Mouse (Mus musculus) bone marrow, adult 2 months (tissue): ENCODE data around the gene Tcf20. TPM values are rescaled to one million over a fixed set of nuclear protein-coding genes. Genes with fewer than 3 reads are reported as not detected.
A peak's percentile ranks its signal among the peaks of the same experiment; 100 is the strongest.

Experiments used
- H3K27ac ChIP-seq: fragments of 200-500 bp; 2 replicates; pipeline ENCODE4 v1.5.1; 2012; ENCODE audit warnings: low read depth, mild to moderate bottlenecking, control low read depth, inconsistent platforms, low read length; ENCODE audit not compliant: control insufficient read depth, poor library complexity, insufficient read depth
- H3K4me1 ChIP-seq: fragments of 200-500 bp; 2 replicates; pipeline ENCODE4 v1.6.1; 2011; ENCODE audit warnings: low read length; ENCODE audit not compliant: control insufficient read depth, insufficient read depth
- H3K4me3 ChIP-seq: fragments of 200-500 bp; replicated peaks from 2 replicates; pipeline ENCODE3; 2011; ENCODE audit warnings: mild to moderate bottlenecking, low read depth, low read length, control low read depth; ENCODE audit not compliant: control insufficient read depth
- CTCF ChIP-seq: fragments of 200-500 bp; IDR thresholded peaks from 2 replicates; pipeline ENCODE4 v1.5.1; 2011; ENCODE audit warnings: low read length, control low read depth; ENCODE audit not compliant: control insufficient read depth, insufficient read depth
- POLR2A ChIP-seq: fragments of 200-500 bp; IDR thresholded peaks from 2 replicates; pipeline ENCODE4 v1.6.1; 2011; ENCODE audit warnings: low read depth, mild to moderate bottlenecking, control low read depth, low read length, borderline replicate concordance; ENCODE audit not compliant: control insufficient read depth
- WGBS: fragments of 180-500 bp; shearing (Covaris S2); methylation state at CpG from one replicate; pipeline ENCODE4 v1.1.7; 2018; 5-methylcytosine and 5-hydroxymethylcytosine counted together
- polyA plus RNA-seq: library from polyadenylated mRNA; stranded (reverse); fragments of >200 nt; gene quantifications from 2 replicates; pipeline ENCODE4 v1.2.4, GENCODE M21; 2011; ENCODE audit warnings: low replicate concordance; ENCODE audit not compliant: missing spikeins, insufficient read depth, insufficient read length

Tcf20 gene
- polyA plus RNA-seq, 1 experiment: 26.4 TPM

DNA sequence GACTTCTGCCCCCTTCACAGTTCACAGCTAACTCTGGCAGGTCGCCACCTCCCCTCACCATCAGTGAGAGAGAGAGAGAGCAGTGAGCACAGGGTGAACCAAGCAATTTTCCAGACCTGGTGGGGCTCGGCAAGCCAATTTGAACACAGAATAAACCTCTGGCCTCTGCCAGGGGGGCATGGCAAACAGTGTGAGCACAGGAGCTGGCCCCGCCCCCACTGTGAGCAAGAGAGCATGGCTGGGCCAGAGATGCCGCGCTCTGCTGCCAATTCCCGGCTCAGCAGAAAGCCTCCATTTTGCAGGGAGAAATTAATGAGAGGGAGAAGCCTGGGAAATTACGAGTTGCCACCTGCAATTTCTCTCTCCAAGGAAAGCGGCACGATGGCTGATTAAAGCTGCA lies 58.1 kb downstream of the Tcf20 start:
- no peaks in the 10 kb centered on the region for H3K4me1 ChIP-seq

GRCm38 (mm10) chr15:82928844-82929243 lies 58.8 kb downstream of the Tcf20 start:
- no peaks in the 10 kb centered on the region for H3K4me1 ChIP-seq
- H3K27ac ChIP-seq: no peak overlapping the region
- H3K4me3 ChIP-seq: no peak overlapping the region
- TF ChIP-seq CTCF (no peak), POLR2A (no peak)
- WGBS: 34% methylated on average over 8 of the region's 8 CpGs

More for the DNA sequence above, 58.1 kb downstream of the Tcf20 start:
- Histone ChIP-seq H3K27ac (no peak overlapping the region; the same call in 1 of the 2 replicates), H3K4me3 (no peak overlapping the region)
- WGBS: 80% methylated on average over 9 of the region's 9 CpGs
- no peak for TF ChIP-seq POLR2A
- no peak for TF ChIP-seq CTCF

DNA sequence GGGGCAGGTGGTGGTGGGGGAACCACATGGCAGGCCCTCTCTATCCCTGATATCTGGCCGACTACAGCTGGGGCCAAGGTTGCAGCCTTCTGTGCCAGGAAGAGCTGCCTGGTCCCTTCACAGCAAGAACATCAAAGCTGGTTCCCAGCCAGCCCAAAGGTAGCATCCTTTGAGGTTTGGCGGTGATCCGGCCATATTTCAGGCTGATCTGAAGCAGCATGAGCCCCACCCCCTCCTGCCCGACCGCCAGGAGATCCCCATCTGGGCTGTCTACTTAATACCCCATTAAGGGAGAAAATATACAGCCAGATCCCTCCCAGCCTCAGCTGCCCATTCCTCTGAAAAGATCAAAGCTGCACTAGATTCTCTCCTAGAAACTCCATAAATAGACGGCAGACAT lies 59.6 kb downstream of the Tcf20 start:
- H3K27ac ChIP-seq: no peak overlapping the region
- no peaks in the 10 kb centered on the region for H3K4me1 ChIP-seq
- no peak overlapping the region for H3K4me3 ChIP-seq
- WGBS: 9% methylated on average over 6 of the region's 6 CpGs
- TF ChIP-seq POLR2A (no peak), CTCF (no peak)

DNA sequence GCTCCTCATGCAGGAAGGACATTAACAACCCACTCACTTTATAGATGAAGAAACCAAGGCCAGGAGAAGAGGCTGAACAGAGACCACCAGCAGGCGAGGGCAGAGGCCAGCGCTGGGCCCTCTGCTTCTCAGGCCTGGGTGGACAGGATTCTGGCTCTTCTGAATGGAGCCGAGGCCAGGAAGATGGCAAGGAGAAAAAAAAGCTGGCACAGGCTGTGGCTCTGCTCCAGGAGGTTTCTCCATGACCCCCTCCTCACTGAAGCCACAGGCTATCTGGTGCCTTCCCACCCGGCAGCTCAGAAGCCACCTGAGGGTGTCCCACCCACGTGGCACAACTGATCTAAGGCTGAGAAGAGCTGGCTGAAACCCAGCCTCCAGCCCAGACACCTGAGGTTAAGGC lies 60.6 kb downstream of the Tcf20 start:
- no peak overlapping the region for H3K27ac ChIP-seq
- no peak overlapping the region for H3K4me3 ChIP-seq
- H3K4me1 ChIP-seq: no peaks in the 10 kb centered on the region
- no peak for TF ChIP-seq POLR2A
- TF ChIP-seq CTCF: no peak
- WGBS: 71% methylated on average over 5 of the region's 5 CpGs

- TF ChIP-seq CTCF (no peak), POLR2A (no peak)
- Histone ChIP-seq H3K27ac (no peak overlapping the region), H3K4me1 (no peaks in the 10 kb centered on the region), H3K4me3 (no peak overlapping the region)
- 59% methylated on average over 11 of the region's 11 CpGs for WGBS
Observed at GRCm38 (mm10) chr15:82924679-82925425, 62.8 kb downstream of the Tcf20 start.

GRCm38 (mm10) chr15:82923531-82923930 lies 64.1 kb downstream of the Tcf20 start:
- TF ChIP-seq CTCF: no peak
- TF ChIP-seq POLR2A: no peak
- Histone ChIP-seq H3K27ac (no peak overlapping the region), H3K4me1 (no peaks in the 10 kb centered on the region), H3K4me3 (no peak overlapping the region)
- 69% methylated on average over 5 of the region's 5 CpGs for WGBS

GRCm38 (mm10) chr15:82922755-82923154 lies 64.9 kb downstream of the Tcf20 start:
- TF ChIP-seq POLR2A (no peak), CTCF (peak; percentile 44; the same call in 1 of the 2 replicates)
- Histone ChIP-seq H3K27ac (no peak overlapping the region), H3K4me3 (no peak overlapping the region), H3K4me1 (no peaks in the 10 kb centered on the region)
- 58% methylated on average over 4 of the region's 4 CpGs for WGBS

DNA sequence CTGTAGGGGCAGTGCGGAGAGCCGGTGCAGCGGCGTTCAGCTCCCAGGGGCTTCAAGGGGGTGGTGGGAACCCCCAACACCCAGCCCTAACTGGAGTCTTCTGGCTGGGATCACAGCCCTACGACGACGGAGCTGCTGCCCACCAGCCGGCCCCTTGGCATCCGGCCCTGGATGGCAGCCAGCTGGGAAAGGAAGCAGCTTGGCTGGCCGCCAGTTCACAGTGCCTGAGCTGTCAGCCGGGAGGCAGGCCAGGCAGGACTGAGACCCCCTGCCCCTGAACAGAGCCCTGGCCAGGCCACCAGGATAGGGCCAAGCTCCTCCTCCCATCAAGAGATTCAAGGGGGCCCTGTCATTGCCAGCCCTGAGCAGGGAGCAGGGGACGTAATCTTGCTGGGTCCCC lies 65.6 kb downstream of the Tcf20 start:
- TF ChIP-seq POLR2A: no peak
- no peak for TF ChIP-seq CTCF
- Histone ChIP-seq H3K27ac (no peak overlapping the region), H3K4me3 (no peak overlapping the region), H3K4me1 (no peaks in the 10 kb centered on the region)
- WGBS: 5% methylated on average over 12 of the region's 12 CpGs
